Mouse (Mus musculus): Measurements from ENCODE around the gene Hmox2. TPM values are rescaled to one million over a fixed set of nuclear protein-coding genes. Genes with fewer than 3 reads are reported as not detected.

Hmox2 gene
- total and polyA plus RNA-seq, 3 experiments, result 30.2 to 92.8 (median 87.1) TPM

DNA sequence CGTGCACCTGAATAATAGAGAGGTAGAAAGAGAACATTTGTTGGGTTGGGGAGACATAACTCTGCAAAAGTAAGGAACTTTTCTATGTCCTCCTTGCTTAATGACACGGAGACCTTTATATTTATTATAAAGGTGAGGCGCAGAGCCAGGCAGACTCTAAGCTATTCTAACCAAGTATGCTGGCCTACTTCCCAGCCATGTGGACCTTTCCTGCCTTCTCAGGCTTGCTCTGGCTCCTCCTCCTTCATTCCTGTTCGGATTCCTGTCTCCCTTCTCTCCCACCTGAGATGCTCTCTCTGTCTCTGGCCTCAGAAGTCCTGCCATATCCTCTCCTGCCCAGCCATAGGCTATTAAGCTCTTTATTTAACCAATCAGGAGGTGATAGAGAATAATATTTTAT, 895 bp upstream of the Hmox2 start:
- no peak for DNase-seq

- peak; percentile 70 for DNase-seq
Observed at GRCm38 (mm10) chr16:4726528-4727128, 467 bp downstream of the Hmox2 start.

GRCm38 (mm10) chr16:4727526-4727925, 1.4 kb downstream of the Hmox2 start:
- no peak for DNase-seq

DNA sequence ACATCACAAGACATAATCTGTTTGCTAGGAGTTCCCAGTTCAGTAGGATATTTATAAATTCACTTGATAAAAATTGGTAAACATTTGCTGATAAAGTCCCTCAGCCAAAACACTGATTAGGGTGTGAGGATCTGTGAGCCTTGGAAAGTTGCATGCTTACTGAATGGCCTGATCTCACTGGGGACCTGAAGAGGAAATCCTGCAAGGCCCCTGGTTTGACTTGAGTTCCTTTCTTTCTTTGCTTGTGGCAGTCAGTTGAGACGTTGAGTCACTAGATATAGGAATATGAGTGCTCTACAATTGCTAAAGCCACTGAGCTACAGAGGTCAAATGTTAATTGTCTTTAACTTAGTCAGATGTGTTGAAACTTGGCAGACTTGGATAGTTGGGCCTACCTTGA, 1.8 kb downstream of the Hmox2 start:
- DNase-seq, result peak; percentile 47

- DNase-seq, result no peak
Observed at GRCm38 (mm10) chr16:4730776-4731358, 4.7 kb downstream of the Hmox2 start.

DNA sequence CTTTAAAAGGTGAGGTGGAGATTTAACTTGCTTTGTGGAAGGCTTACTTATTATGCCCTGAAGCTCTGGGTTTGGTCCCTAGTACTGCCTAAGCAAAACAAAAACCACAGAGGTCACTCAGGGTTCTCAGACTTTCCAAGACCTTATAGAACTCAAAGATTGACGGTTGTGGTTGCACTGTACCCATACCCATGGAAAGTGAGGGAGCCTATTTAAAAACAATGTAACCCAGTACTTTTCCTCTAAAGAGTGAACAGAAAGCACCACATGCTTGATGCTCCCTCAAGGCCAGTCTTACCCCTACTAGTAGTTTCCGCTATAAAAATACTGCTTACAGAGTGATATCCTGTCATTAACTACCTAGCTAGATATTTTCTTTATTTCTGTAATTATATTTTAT, 10.1 kb downstream of the Hmox2 start:
- no peak for DNase-seq

DNA sequence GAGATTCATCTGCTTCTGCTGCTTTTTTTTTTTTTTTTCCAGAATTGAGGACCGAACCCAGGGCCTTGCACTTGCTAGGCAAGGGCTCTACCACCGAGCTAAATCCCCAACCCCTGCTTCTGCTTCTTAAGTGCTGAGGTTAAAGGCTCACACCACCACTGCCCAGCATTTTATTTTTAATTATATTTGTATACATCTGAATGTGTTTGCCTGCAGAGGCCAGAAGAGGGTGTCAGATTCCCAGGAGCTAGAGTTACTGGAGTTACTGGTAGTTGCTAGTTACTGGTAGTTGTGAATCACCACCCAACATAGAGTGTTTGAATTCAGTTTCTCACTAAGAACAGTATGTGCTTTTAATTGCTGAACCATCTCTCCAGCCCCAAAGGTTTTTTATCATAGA, 13.8 kb downstream of the Hmox2 start:
- no peak for DNase-seq

- DNase-seq, result no peak
Observed at GRCm38 (mm10) chr16:4742186-4742585, 16.0 kb downstream of the Hmox2 start.

- no peak for DNase-seq
Observed at GRCm38 (mm10) chr16:4752155-4752554, 26.0 kb downstream of the Hmox2 start.

- DNase-seq, result no peak
Observed at GRCm38 (mm10) chr16:4754045-4754444, 27.9 kb downstream of the Hmox2 start.

- peak; percentile 44 for DNase-seq
Observed at GRCm38 (mm10) chr16:4756660-4757335, 30.6 kb downstream of the Hmox2 start.

DNA sequence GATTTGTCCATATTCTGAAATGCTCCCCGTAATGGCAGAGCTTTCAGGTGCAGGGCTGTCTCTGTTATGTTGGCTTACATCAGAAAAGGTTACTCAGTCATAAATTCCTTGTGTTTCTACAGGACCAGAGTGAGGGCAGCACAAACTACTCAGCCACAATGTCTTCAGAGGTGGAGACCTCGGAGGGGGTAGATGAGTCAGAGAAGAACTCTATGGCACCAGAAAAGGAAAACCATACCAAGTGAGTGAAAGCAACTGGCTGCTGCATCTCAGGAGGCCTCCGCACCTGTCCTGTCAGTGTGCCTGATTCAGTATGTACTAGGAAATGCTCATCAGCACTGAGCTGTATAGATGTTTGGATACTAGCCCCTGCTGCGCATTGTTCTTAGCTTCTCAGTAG, 36.3 kb downstream of the Hmox2 start:
- no peak for DNase-seq

GRCm38 (mm10) chr16:4763276-4763675, 37.1 kb downstream of the Hmox2 start:
- peak; percentile 56 for DNase-seq

DNA sequence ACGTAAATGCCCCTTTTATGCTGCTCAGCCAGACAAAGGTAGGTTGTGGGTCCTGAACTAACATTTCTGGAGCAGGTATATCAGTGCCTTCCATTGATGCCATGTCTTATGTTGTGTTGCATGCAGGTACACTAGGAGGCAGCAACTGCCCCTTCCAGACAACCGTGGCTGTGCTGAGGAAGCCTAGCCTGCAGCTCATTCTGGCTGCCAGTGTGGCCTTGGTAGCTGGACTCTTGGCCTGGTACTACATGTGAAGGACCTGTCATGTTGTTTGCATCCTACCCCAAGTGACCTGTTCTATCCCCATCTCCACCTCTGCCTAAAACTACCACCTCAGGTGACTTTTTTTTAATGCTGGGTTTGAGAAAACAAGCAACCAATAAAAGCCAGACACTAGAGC, 39.7 kb downstream of the Hmox2 start:
- no peak for DNase-seq

DNA sequence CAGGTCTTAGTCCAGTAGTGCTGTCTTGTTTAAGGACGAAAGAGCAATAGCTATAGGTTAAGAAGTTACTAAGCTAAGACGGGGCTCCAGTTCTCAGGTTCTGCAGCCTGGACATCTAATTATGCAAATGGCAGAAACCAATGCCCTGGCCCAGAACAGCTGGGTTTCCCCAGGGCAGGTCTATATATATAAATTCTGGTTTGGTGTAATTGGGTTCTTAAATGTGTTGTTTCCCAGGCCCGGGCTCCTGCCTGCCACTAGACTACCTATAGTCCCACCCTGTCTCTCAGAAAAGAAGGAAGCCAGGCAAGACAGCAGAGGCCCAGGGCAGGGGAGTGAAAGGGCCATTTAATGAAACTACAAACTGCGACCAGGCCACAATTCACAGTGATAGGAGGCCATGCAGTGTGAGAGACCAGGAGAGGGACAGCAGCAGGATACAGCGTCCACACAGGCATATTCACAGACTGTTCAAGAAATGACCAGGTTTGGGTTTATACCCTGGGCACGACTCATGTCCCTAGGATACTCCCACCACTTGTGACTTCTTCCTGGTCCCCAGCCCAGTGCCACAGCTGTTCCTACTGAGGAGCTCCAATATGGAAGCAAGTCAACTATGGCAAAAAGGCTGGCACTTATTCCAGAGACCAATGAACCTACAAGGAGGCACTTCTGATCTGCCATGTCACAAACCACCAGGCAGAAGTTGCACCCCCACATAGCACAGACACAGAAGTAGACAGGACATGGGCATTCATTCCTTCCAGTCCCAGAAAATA, 41.0 kb downstream of the Hmox2 start:
- DNase-seq, result no peak

GRCm38 (mm10) chr16:4768719-4769118, 42.6 kb downstream of the Hmox2 start:
- DNase-seq, result no peak

DNA sequence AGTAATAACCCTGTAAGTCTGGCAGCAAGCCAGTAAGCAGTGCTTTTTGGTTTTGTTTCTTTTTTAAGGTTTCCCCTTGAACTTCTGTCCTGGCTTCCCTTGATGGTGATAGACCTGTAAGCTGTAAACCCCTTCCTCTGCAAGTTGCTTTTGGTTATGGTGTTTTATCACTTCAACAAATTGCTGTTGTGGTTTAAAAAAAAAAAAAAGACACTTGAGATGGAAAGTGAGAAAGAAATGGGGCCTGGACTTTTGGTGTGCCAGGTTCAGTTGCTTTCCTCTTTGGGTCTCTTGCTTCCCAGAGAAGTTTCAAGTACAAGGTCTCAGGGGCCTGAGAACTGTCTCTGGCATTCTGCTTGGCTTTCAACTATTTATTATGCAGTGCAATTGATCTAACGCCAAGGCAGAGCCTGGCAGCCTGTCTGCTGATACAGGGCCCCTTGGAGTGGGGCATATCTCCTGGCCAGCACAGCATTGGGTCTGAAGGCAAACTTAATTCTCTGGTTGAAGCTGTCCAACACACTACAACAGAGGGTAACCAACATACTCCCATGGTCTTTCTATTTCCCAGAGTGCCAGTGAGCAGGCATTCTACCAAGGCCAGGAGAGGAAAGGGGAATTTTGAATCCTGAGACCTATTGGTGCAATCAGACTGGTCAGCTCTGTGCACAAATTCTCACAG, 47.3 kb downstream of the Hmox2 start:
- DNase-seq, result peak; percentile 68

DNA sequence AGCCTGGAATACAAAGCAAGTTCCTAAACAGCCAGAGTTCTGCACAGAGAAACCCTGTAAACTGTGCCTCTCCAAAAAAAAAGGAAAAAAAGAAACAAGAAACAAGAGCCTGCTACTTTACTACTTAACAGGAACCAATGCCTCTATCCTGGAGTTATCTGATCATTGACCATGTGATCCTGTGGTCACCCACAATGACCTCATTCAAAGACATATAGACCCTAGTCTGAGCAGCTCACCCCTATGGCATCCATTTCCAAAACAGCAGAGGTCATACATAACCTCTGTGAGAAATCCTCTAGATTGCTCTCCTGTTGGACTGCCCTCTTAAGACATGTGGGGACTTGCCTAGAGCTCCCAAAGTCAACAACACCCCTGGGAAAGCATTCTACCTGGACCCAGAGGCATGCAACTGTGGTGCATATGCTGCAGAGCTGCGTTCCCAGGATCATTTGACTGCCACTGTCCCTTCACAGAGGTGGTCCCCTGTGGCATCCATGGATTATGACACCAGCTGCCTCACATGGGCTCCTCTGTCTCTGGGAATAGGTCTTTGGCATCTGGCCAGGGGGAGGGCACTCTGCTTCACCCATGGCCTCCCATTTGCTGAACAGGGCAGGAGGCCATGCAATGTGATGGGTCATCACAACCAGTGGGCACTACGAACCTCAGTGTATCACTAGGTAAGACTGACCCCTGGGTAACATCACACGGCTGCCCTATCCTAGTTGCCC, 51.2 kb downstream of the Hmox2 start:
- no peak for DNase-seq

GRCm38 (mm10) chr16:4777905-4778609, 51.9 kb downstream of the Hmox2 start:
- DNase-seq, result no peak

- no peak for DNase-seq
Observed at GRCm38 (mm10) chr16:4778940-4779339, 52.8 kb downstream of the Hmox2 start.

Data from adrenal gland, adult 2 months (tissue).